Mouse (Mus musculus) left cerebral cortex, adult 2 months (tissue): ENCODE measurements around the gene Nfs1. TPM values are rescaled to one million over a fixed set of nuclear protein-coding genes. Genes with fewer than 3 reads are reported as not detected.

Source experiments
- DNase-seq, 2 experiments: peaks; one replicate each; pipeline ENCODE4 v3.0.0; 2021 to 2022; ENCODE audit warnings: low spot score in 2 of 2, mixed read lengths in 1 of 2; ENCODE audit errors: extremely low spot score in 1 of 2
- H3K27ac ChIP-seq: fragments of 200-600 bp; 2 replicates; pipeline ENCODE4 v1.8.1; 2022
- H3K4me3 ChIP-seq: fragments of 200-600 bp; 2 replicates; pipeline ENCODE4 v1.8.1; 2022
- CTCF ChIP-seq: fragments of 200-600 bp; IDR thresholded peaks from 2 replicates; pipeline ENCODE4 v1.8.1; 2022; ENCODE audit warnings: antibody characterized with exemption, mild to moderate bottlenecking, moderate library complexity
- intact Hi-C: fragments of 180-260 bp; cut with DNase I; formaldehyde crosslinking; loops from one replicate; pipeline ENCODE4 v1.15.1; 2025
- total RNA-seq, 2 experiments: library from RNA; stranded (reverse); gene quantifications; 2 replicates each; pipeline ENCODE4 v1.2.3; 2021

The Nfs1 gene
- total RNA-seq, 2 experiments from 2014 or later, result 36.3 to 42.0 TPM

DNA sequence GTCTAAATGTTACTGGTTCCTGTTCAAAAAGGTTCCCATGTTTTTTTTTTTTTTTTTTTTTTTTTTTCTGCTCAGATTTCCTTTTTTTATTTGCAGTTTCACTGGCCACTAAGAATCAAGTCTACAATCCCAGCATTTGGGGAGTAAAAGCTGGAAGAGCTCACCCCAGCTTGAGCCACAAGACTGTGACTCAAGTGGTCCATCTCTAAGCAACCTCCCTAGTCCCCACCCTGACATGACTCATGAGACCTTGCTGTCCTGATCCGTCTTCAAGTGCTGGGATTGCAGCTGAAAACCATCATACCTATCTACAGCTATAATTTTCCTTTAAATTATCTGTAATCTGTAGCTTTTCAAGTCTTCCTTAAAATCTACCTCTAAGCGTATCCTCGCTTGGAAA is 59.4 kb downstream of the Nfs1 start:
- no peak overlapping the region for H3K27ac ChIP-seq
- no peak overlapping the region for H3K4me3 ChIP-seq
- TF ChIP-seq CTCF, result no peak
- DNase-seq, result no peak
- intact Hi-C loops, result no loop called here

DNA sequence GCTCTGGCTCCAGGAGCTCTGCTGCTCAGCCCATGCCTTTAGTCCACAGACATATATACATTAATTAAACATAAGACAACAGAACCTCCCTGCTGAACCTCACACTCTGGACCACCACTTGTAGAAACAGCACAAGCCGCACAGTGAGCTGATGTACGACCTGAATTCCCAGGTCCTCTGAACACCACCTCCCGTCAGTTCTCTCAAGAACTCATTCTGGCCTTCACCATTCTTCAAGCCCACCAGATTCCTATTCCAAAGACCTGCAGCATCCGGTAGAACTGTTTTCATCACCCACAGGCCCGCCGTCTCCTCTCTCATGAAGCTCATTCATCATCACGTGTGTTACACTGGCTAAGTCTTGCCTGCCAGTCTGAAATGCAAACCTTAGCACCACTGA is 63.6 kb downstream of the Nfs1 start:
- TF ChIP-seq CTCF, result no peak
- intact Hi-C loops, result no loop called here
- DNase-seq, result no peak
- Histone ChIP-seq H3K4me3 (no peak overlapping the region), H3K27ac (no peak overlapping the region)

DNA sequence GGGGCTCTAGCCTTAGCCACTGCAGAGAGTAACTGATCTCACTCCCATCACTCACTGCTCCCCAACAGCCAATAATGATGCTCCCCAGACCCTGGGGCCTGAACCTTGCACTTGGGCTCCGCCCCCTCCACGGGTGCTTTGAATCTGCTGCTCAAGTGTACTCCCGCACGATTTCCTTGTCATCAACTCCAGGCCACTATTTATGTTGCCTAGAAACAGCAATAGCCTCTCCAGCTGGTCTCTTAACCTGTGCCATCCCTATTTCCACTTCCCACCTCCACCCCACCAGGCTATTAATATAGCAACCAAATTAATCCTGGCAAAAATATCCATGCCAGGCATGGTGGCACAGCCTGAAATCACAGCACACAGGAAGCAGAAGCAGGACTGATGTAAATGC is 64.3 kb downstream of the Nfs1 start:
- intact Hi-C loops, result no loop called here
- no peak overlapping the region for H3K27ac ChIP-seq
- no peak for DNase-seq
- TF ChIP-seq CTCF, result no peak
- H3K4me3 ChIP-seq, result no peak overlapping the region

DNA sequence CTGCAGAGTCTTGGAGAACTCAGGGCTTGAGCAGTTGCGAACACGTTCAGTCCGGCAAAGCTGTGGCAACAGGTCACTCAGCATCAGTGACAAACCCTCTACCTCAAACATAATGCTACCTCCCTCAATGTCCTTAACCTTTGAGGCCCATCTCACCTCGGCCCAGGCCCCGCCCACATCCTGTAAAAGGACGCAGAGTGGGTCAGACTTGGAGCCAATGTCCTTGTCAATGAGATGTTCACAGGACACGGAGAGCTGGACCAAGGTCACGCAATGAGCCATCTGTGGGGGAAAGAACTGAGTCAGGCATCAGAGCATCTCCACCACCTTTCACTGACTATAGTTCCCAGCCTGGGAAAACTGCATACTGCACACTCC is 64.8 kb downstream of the Nfs1 start:
- no peak overlapping the region for H3K4me3 ChIP-seq
- intact Hi-C loops, result no loop called here
- TF ChIP-seq CTCF, result no peak
- H3K27ac ChIP-seq, result no peak overlapping the region
- no peak for DNase-seq

DNA sequence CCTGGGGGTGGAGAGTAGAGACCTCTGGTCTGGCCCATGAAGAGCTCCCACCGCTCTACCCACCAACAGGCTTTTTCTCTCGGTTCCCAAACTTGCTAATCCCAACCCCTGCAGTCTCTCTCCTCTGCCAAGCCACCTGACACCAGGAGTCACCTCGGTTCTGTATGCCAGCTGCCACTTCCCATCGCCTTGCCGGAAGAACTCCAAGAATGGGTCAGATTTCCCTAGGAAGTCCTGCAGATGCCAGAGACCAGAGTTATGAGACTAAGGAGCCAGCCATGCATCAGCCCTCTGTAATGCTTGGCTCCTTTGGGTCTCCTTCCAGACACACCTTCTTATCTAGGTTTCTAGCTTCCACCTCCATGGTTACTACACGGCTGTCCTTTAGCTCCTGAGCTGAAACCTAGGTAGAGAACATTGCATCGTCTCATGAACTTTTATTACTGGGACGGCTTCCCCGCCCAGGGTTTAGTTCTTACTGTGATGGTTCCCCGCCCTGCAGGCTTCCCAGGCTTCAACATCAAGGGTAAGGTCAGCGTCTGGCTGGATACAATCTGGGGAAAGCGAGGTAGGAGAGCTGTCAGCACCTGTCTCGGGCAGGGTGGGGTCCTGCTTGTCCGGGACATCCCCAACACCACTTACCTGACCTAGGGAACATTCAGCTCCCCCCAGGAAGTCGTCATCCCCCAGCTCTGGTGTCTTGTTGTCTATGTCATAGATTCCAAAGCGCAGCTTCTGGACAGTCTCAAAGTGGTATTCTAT is 65.4 kb downstream of the Nfs1 start:
- H3K4me3 ChIP-seq, result no peak overlapping the region
- DNase-seq, result no peak
- H3K27ac ChIP-seq, result no peak overlapping the region
- TF ChIP-seq CTCF, result no peak
- intact Hi-C loops, result no loop called here

DNA sequence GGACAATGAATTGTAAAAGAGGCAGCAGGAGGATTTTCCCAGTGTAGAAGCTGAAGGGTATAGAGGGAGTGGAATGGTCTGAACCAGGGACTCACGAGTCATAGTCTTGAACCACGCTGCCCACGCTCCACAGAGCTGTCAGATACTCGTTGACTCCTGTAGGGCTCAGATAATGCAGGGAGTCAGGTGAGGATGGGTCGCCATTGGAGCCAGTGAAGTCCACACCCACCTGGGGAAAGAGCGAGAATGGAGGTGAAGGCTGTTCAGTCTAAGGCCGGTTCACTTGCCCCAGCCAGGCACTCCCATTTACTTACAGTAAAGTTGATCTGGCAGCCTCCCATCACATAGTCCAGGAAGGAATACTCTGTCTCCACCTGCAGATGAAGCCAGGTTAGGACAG is 66.5 kb downstream of the Nfs1 start:
- no peak for TF ChIP-seq CTCF
- intact Hi-C loops, result no loop called here
- Histone ChIP-seq H3K4me3 (no peak overlapping the region), H3K27ac (no peak overlapping the region)
- no peak for DNase-seq

DNA sequence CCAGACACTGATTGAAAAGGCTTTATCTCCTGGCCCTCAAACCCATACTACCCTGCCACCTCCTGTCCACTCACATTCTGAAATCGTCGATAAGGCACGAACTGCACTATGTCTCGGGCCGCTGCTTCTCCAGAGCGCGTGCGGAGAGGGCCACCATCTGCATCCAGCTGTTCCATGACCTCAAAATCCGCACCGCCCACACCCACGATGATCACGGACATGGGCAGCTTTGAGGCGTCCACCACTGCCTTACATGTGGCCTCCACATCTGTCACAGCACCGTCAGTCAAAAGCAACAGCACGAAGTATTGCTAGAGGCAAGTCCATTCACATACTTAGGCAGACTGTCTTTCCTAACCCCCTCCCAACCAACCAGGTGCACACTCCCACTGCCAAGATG is 70.3 kb downstream of the Nfs1 start:
- intact Hi-C loops, result no loop called here
- no peak overlapping the region for H3K27ac ChIP-seq
- no peak overlapping the region for H3K4me3 ChIP-seq
- TF ChIP-seq CTCF, result no peak
- DNase-seq, result no peak

Other genes starting within 250 kb of the Nfs1 start
- gene Uqcc1, start 213.9 kb downstream of the Nfs1 start, total RNA-seq, result 10 to 100 TPM; 70.4 to 75.7 TPM
- not detected for gene Gm15557, start 203.5 kb downstream of the Nfs1 start, total RNA-seq
- gene Gdf5, start 198.8 kb downstream of the Nfs1 start, total RNA-seq, result under 1 TPM in 1 of 2 experiments, not detected in 1; 0.25 TPM
- gene Cep250, start 187.7 kb downstream of the Nfs1 start, total RNA-seq, result 10 to 100 TPM; 19.5 to 19.9 TPM
- 1 to 10 TPM; 1.4 to 2.0 TPM for gene 6430550D23Rik, start 136.2 kb downstream of the Nfs1 start, total RNA-seq
- 100 to 1,000 TPM; 187 to 188 TPM for gene Ergic3, start 136.1 kb downstream of the Nfs1 start, total RNA-seq
- not detected for gene Fer1l4, start 91.2 kb downstream of the Nfs1 start, total RNA-seq
- 1 to 10 TPM; 3.8 to 4.1 TPM for gene Spag4, start 79.0 kb downstream of the Nfs1 start, total RNA-seq
- 10 to 100 TPM; 26.3 to 33.0 TPM for gene Cpne1, start 32.2 kb downstream of the Nfs1 start, total RNA-seq
- gene Rbm12, start 32.2 kb downstream of the Nfs1 start, total RNA-seq, result 10 to 100 TPM; 27.7 to 36.0 TPM
- 10 to 100 TPM; 17.5 to 17.7 TPM for gene Gm28036, start 17.1 kb downstream of the Nfs1 start, total RNA-seq
- gene Romo1, start 147 bp downstream of the Nfs1 start, total RNA-seq, result 100 to 1,000 TPM; 142 to 153 TPM
- 100 to 1,000 TPM; 286 to 301 TPM for gene Rbm39, start 36.1 kb upstream of the Nfs1 start, total RNA-seq
- 10 to 100 TPM; 82.7 to 85.6 TPM for gene Phf20, start 52.3 kb upstream of the Nfs1 start, total RNA-seq
- 1 to 10 TPM; 6.9 to 7.3 TPM for gene Cnbd2, start 168.1 kb upstream of the Nfs1 start, total RNA-seq
- 10 to 100 TPM; 81.9 to 84.4 TPM for gene Scand1, start 168.5 kb upstream of the Nfs1 start, total RNA-seq